Comparison of ENCODE assay signal across 8 mouse cellular contexts in the genomic region with DNA sequence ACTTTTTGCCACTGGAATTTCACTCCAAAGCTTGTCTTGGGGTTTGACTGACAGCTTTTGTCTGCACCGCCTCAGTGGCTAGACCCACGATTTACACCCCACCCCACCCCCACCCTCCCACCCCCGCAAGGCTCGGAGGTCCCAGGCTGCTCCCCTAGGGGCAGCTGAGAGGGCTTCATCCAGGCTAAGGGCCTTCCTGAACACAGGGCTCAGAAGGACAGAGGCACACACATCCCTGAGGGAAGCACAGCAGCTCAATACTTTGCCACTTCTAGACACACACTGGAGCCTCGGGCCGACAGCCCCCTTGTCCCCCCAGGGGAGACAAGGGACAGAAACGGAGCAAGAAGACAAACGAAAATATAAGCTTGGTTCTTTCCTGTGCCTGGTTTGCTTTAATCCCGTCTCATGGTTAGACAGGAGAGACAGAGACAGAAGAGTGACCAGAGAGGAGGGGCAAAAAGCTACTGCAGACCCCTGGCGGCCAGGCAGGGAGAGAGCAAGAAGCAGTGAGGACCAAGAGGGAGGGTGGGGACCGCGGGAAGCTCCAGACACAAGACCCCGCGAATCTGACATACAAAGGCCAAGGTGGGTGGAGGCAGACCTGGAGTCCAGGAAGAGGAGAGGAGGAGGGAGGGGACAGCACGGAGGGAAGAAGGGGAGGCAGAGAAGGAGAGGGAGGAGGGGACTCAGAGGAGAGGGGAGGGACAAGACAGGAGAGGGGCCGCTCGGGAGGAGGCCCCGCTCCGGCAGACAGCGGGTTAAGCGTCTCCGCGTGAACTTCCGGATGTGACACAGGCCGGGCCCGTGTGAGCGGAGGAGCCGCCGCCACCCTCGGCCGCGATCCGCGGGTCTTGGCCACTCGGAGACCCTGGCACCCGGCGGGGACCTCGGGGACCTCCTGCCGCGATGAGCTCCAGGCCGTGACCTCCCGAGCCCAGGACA. TPM values are rescaled to one million over a fixed set of nuclear protein-coding genes. Genes with fewer than 3 reads are reported as not detected.
DNase-seq lines count a peak whose midpoint lies in the region; ATAC-seq and TF ChIP-seq lines count a peak whose summit lies in the region.

A gene (plus strand): TSS at position 494 of the 945 bp plus-strand sequence.

- intact Hi-C loops in gastrocnemius, adult 2 months (cut with DNase I), result no loop called here

- H3K4me1 ChIP-seq in hindbrain, postnatal 0 days (ENCODE audit: insufficient read depth, low read length), result peaks cover 6% of the 10 kb centered on the region
- H3K4me1 ChIP-seq in limb, embryonic 12.5 days (replicated peaks), result peaks cover 18% of the 10 kb centered on the region
- H3K4me1 ChIP-seq in midbrain, embryonic 13.5 days (replicated peaks), result peaks cover 51% of the 10 kb centered on the region

- peak; percentile 88 for ATAC-seq in hindbrain, postnatal 0 days
- ATAC-seq in limb, embryonic 12.5 days (ENCODE audit: insufficient number of reproducible peaks, insufficient read depth, low FRiP score, low TSS enrichment, low read depth), result peak; percentile 54; the same call in 1 of the 2 replicates
- peak; percentile 92 for ATAC-seq in midbrain, embryonic 13.5 days

- H3K36me3 ChIP-seq in hindbrain, postnatal 0 days (ENCODE audit: insufficient read depth, low read length), result peaks cover 4% of the 10 kb centered on the region; the same call in 1 of the 2 replicates
- no peaks in the 10 kb centered on the region for H3K36me3 ChIP-seq in limb, embryonic 12.5 days
- H3K36me3 ChIP-seq in midbrain, embryonic 13.5 days, result peaks cover 28% of the 10 kb centered on the region
- H3K36me3 ChIP-seq in splenic B cell, adult 2 months (ENCODE audit: control insufficient read depth, insufficient read depth, low read length, poor library complexity, severe bottlenecking), result no peaks in the 10 kb centered on the region

- peak within 1 kb of the TSS; percentile 78 for H3K9ac ChIP-seq in hindbrain, postnatal 0 days (replicated peaks; ENCODE audit: low read length)
- peak within 1 kb of the TSS; percentile 61 for H3K9ac ChIP-seq in limb, embryonic 12.5 days (replicated peaks)
- H3K9ac ChIP-seq in midbrain, embryonic 13.5 days (replicated peaks), result peak within 1 kb of the TSS; percentile 91

- H3K4me2 ChIP-seq in hindbrain, postnatal 0 days (ENCODE audit: low read depth, low read length), result peak within 1 kb of the TSS; percentile 71
- peak within 1 kb of the TSS; percentile 77 for H3K4me2 ChIP-seq in limb, embryonic 12.5 days
- peak within 1 kb of the TSS; percentile 84 for H3K4me2 ChIP-seq in midbrain, embryonic 13.5 days (replicated peaks)

- H3K27ac ChIP-seq in gastrocnemius, adult 2 months, result peak within 1 kb of the TSS; percentile 81
- H3K27ac ChIP-seq in hindbrain, postnatal 0 days, result peak within 1 kb of the TSS; percentile 72
- no peak within 1 kb of the TSS for H3K27ac ChIP-seq in limb, embryonic 12.5 days
- peak within 1 kb of the TSS; percentile 89 for H3K27ac ChIP-seq in midbrain, embryonic 13.5 days

- no peaks in the 10 kb centered on the region for H3K9me3 ChIP-seq in hindbrain, postnatal 0 days (ENCODE audit: low read length)
- H3K9me3 ChIP-seq in limb, embryonic 12.5 days, result no peaks in the 10 kb centered on the region
- H3K9me3 ChIP-seq in midbrain, embryonic 13.5 days, result no peaks in the 10 kb centered on the region

- peak; percentile 37 for TF ChIP-seq CTCF in gastrocnemius, adult 2 months (IDR thresholded peaks at IDR 0.05)
- peak; percentile 82 for TF ChIP-seq CTCF in hindbrain, postnatal 0 days (IDR thresholded peaks at IDR 0.05; ENCODE audit: low read depth)

- under 1% methylated on average over 41 of the region's 42 CpGs for WGBS in hindbrain, postnatal 0 days
- WGBS in limb, embryonic 12.5 days, result under 1% methylated on average over 42 of the region's 42 CpGs
- under 1% methylated on average over 42 of the region's 42 CpGs for WGBS in midbrain, embryonic 13.5 days

- no peaks in the 10 kb centered on the region for H3K27me3 ChIP-seq in hindbrain, postnatal 0 days (ENCODE audit: insufficient read depth, low read length)
- peaks cover 75% of the 10 kb centered on the region for H3K27me3 ChIP-seq in limb, embryonic 12.5 days
- H3K27me3 ChIP-seq in midbrain, embryonic 13.5 days, result no peaks in the 10 kb centered on the region
- H3K27me3 ChIP-seq in splenic B cell, adult 2 months (ENCODE audit: control insufficient read depth, insufficient read depth, low read length, poor library complexity, severe bottlenecking), result no peaks in the 10 kb centered on the region

- H3K4me3 ChIP-seq in gastrocnemius, adult 2 months, result peak within 1 kb of the TSS; percentile 74
- H3K4me3 ChIP-seq in hindbrain, postnatal 0 days (ENCODE audit: low read length), result peak within 1 kb of the TSS; percentile 79
- peak within 1 kb of the TSS; percentile 49 for H3K4me3 ChIP-seq in limb, embryonic 12.5 days (replicated peaks)
- H3K4me3 ChIP-seq in midbrain, embryonic 13.5 days (replicated peaks), result peak within 1 kb of the TSS; percentile 88

- DNase-seq in kidney, adult 18-20 months, result peak; percentile 18
- no peak for DNase-seq in kidney, adult 9 months
- peak; percentile 65 for DNase-seq in cerebellum, adult 9-10 months
- peak; percentile 59 for DNase-seq in gastrocnemius, adult 2 months
- DNase-seq in hindbrain, postnatal 0 days (ENCODE audit: low spot score), result peak; percentile 80
- DNase-seq in splenic B cell, adult 2 months (ENCODE audit: low read depth, low spot score), result peak; percentile 50

RNA-seq across cellular contexts. Expression of the gene that starts here (rescaled TPM):
- total RNA-seq in gastrocnemius, adult 2 months (2021), result 1 to 10 TPM; 1.5 to 2.0 TPM
- total RNA-seq in hindbrain, postnatal 0 days (2014; rRNA removed), result 76.6 and 81.3 TPM in 2 replicates
- 77.5 and 84.6 TPM in 2 replicates for polyA plus RNA-seq in hindbrain, postnatal 0 days (2015; fragmentation: Nextera tagmentation; extraction: Ambion mirVana)
- polyA plus RNA-seq in limb, embryonic 12.5 days (2016; fragmentation: Nextera tagmentation; extraction: Ambion mirVana), result 7.7 and 9.4 TPM in 2 replicates
- polyA plus RNA-seq in midbrain, embryonic 13.5 days (2015; fragmentation: Nextera tagmentation; extraction: Ambion mirVana), result 158 and 160 TPM in 2 replicates

Comparison
In these comparisons a context has a peak if more than half of its experiments do, and no peak if none do; other contexts are left out.
1. RNA of the gene that starts here (total RNA-seq): 76.6 to 81.3 TPM in hindbrain, postnatal 0 days; 1.5 to 2.0 TPM in gastrocnemius, adult 2 months; every median in the first group is over 10 times any median in the second.
2. Peak in every context shown above with its lines, with median percentiles within 50 percentile points of each other: H3K4me3 ChIP-seq, ATAC-seq, H3K4me2 ChIP-seq and H3K9ac ChIP-seq.